Mouse (Mus musculus) heart, postnatal 0 days (tissue): ENCODE results near the gene Ckb. TPM values are rescaled to one million over a fixed set of nuclear protein-coding genes. Genes with fewer than 3 reads are reported as not detected.

Experiments used
- ATAC-seq: fragments of 200-750 bp; cut with Nextera tagmentation; 2 replicates; pipeline ENCODE4 v1.8.0; 2017; ENCODE audit warnings: low read depth, moderate number of reproducible peaks, moderate library complexity; ENCODE audit not compliant: insufficient read depth
- DNase-seq: peaks from one replicate; pipeline ENCODE4 v3.0.0-alpha.2; 2016; ENCODE audit warnings: low spot score
- H3K27ac ChIP-seq: fragments of 300-500 bp; sonication (generic); 2 replicates; pipeline ENCODE4 v1.5.1; 2014; ENCODE audit warnings: low read depth, mild to moderate bottlenecking
- H3K27me3 ChIP-seq: fragments of 300-500 bp; sonication (generic); 2 replicates; pipeline ENCODE4 v1.6.1; 2014; ENCODE audit warnings: low read length, mixed read lengths; ENCODE audit not compliant: control insufficient read depth, insufficient read depth
- H3K36me3 ChIP-seq: fragments of 300-500 bp; sonication (generic); replicated peaks from 2 replicates; pipeline ENCODE4 v1.6.1; 2014; ENCODE audit warnings: low read length, mixed read lengths; ENCODE audit not compliant: control insufficient read depth, insufficient read depth
- H3K4me1 ChIP-seq: fragments of 300-500 bp; sonication (generic); 2 replicates; pipeline ENCODE4 v1.6.1; 2014; ENCODE audit warnings: antibody characterized with exemption; ENCODE audit not compliant: control insufficient read depth, insufficient read depth
- H3K4me2 ChIP-seq: fragments of 300-500 bp; sonication (generic); 2 replicates; pipeline ENCODE4 v1.6.1; 2014; ENCODE audit warnings: low read depth, mild to moderate bottlenecking, low read length, moderate library complexity
- H3K4me3 ChIP-seq: fragments of 300-500 bp; sonication (generic); 2 replicates; pipeline ENCODE4 v1.5.1; 2014; ENCODE audit warnings: low read depth, low read length
- H3K9ac ChIP-seq: fragments of 300-500 bp; sonication (generic); replicated peaks from 2 replicates; pipeline ENCODE4 v1.6.1; 2014; ENCODE audit warnings: low read depth, low read length, mixed read lengths
- H3K9me3 ChIP-seq: fragments of 300-500 bp; sonication (generic); replicated peaks from 2 replicates; pipeline ENCODE4 v1.6.1; 2016; ENCODE audit warnings: low read length; ENCODE audit not compliant: control insufficient read depth
- CTCF ChIP-seq: IDR thresholded peaks from 2 replicates; pipeline ENCODE4 v1.5.1; 2016; ENCODE audit warnings: antibody characterized with exemption, control low read depth, low read depth
- EP300 ChIP-seq: IDR thresholded peaks from 2 replicates; pipeline ENCODE4 v1.6.1; 2016; ENCODE audit warnings: antibody characterized with exemption, low read depth
- WGBS: fragments of 180-500 bp; shearing (Covaris S2); extraction: QIAGEN DNeasy Blood & Tissue Kit; methylation state at CpG from one replicate; pipeline ENCODE4 v1.1.7; 2014; 5-methylcytosine and 5-hydroxymethylcytosine counted together
- polyA plus RNA-seq: library from polyadenylated mRNA; unstranded; fragments of >200 nt; fragmentation: Nextera tagmentation; extraction: Ambion mirVana; gene quantifications from 2 replicates; pipeline ENCODE4 v1.2.1, GENCODE M21; 2015
- total RNA-seq: library from RNA; depleted of rRNA; stranded (reverse); fragments of >200 nt; gene quantifications from 2 replicates; pipeline ENCODE4 v1.2.3, GENCODE M21; 2014; ENCODE audit warnings: low replicate concordance

Ckb gene
- total and polyA plus RNA-seq, 2 experiments from 2014 or later: 359 to 735 TPM

- no peaks in the 10 kb centered on the region for H3K36me3 ChIP-seq
- TF ChIP-seq CTCF (peak; percentile 97), EP300 (peak; percentile 70; the same call in 1 of the 2 replicates)
- no peak overlapping the region; the same call in 1 of the 2 replicates for H3K4me3 ChIP-seq
- DNase-seq (peak; percentile 93), ATAC-seq (peak; percentile 68)
- peak overlapping the region; percentile 89 for H3K27ac ChIP-seq
- H3K9ac ChIP-seq: no peak overlapping the region; the same call in 1 of the 2 replicates
- peaks cover 6% of the 10 kb centered on the region; the same call in 1 of the 2 replicates for H3K27me3 ChIP-seq
- H3K9me3 ChIP-seq: no peaks in the 10 kb centered on the region
- peaks cover 22% of the 10 kb centered on the region for H3K4me1 ChIP-seq
- 0% methylated on average over 8 of the region's 8 CpGs for WGBS
- H3K4me2 ChIP-seq: peak overlapping the region; percentile 49
Observed at GRCm38 (mm10) chr12:111668457-111668912, 3.7 kb downstream of the Ckb start.

GRCm38 (mm10) chr12:111667421-111667820 is 4.7 kb downstream of the Ckb start:
- no peaks in the 10 kb centered on the region for H3K9me3 ChIP-seq
- ATAC-seq (no peak), DNase-seq (no peak)
- H3K4me2 ChIP-seq: no peak overlapping the region
- WGBS: 86% methylated on average over 5 of the region's 5 CpGs
- peaks cover 19% of the 10 kb centered on the region for H3K4me1 ChIP-seq
- TF ChIP-seq EP300 (no peak), CTCF (no peak)
- no peaks in the 10 kb centered on the region for H3K36me3 ChIP-seq
- no peak overlapping the region for H3K9ac ChIP-seq
- H3K27ac ChIP-seq: no peak overlapping the region
- H3K27me3 ChIP-seq: no peaks in the 10 kb centered on the region
- H3K4me3 ChIP-seq: no peak overlapping the region

- no peak overlapping the region for H3K9ac ChIP-seq
- no peaks in the 10 kb centered on the region for H3K9me3 ChIP-seq
- H3K36me3 ChIP-seq: no peaks in the 10 kb centered on the region
Observed at GRCm38 (mm10) chr12:111666380-111666779, 5.8 kb downstream of the Ckb start.

GRCm38 (mm10) chr12:111665041-111665880 is 6.9 kb downstream of the Ckb start:
- Histone ChIP-seq H3K9me3 (no peaks in the 10 kb centered on the region), H3K4me3 (no peak overlapping the region), H3K4me1 (0 out of 2 replicates have a peak, but pooled peaks cover 4% of the 10 kb centered on the region), H3K9ac (no peak overlapping the region), H3K4me2 (no peak overlapping the region), H3K27ac (peak overlapping the region; percentile 47), H3K27me3 (no peaks in the 10 kb centered on the region), H3K36me3 (peaks cover 4% of the 10 kb centered on the region; the same call in 1 of the 2 replicates)
- DNase-seq (no peak), ATAC-seq (no peak)
- TF ChIP-seq CTCF (no peak), EP300 (no peak)
- WGBS: 58% methylated on average over 13 of the region's 13 CpGs

More at GRCm38 (mm10) chr12:111666380-111666779, 5.8 kb downstream of the Ckb start:
- 74% methylated on average over 13 of the region's 13 CpGs for WGBS
- ATAC-seq (no peak), DNase-seq (no peak)
- peaks cover 15% of the 10 kb centered on the region for H3K4me1 ChIP-seq
- H3K27ac ChIP-seq: peak overlapping the region; percentile 47; the same call in 1 of the 2 replicates
- TF ChIP-seq CTCF (no peak), EP300 (no peak)
- H3K4me3 ChIP-seq: no peak overlapping the region
- no peak overlapping the region for H3K4me2 ChIP-seq
- no peaks in the 10 kb centered on the region for H3K27me3 ChIP-seq

GRCm38 (mm10) chr12:111664144-111664634 is 7.9 kb downstream of the Ckb start:
- Histone ChIP-seq H3K4me3 (no peak overlapping the region), H3K27me3 (no peaks in the 10 kb centered on the region), H3K4me1 (0 out of 2 replicates have a peak, but pooled peaks cover 3% of the 10 kb centered on the region), H3K27ac (peak overlapping the region; percentile 66), H3K9me3 (no peaks in the 10 kb centered on the region), H3K36me3 (peaks cover 6% of the 10 kb centered on the region; the same call in 1 of the 2 replicates), H3K4me2 (no peak overlapping the region), H3K9ac (no peak overlapping the region)
- 45% methylated on average over 6 of the region's 6 CpGs for WGBS
- DNase-seq (peak; percentile 27), ATAC-seq (peak; percentile 13; the same call in 1 of the 2 replicates)
- TF ChIP-seq CTCF (no peak), EP300 (no peak)
